ENCODE assay signal across 24 mouse cellular contexts in genomic region chr6:142578831-142579230, GRCm38 (mm10). TPM values are rescaled to one million over a fixed set of nuclear protein-coding genes. Genes with fewer than 3 reads are reported as not detected.
DNase-seq lines count a peak whose midpoint lies in the region.
"Had no signal": no experiment of that assay in that cellular context is flagged by ENCODE, and none has a peak within 500 bp of the region (broad histone marks: within the 10 kb centered on the region; RNA-seq: fewer than 3 reads in every experiment).

No protein-coding gene starts in this region.

- WGBS in midbrain, embryonic 10.5 days, result 82% methylated on average over 4 of the region's 4 CpGs

- H3K9me3 ChIP-seq in midbrain, embryonic 10.5 days (replicated peaks), result no peaks in the 10 kb centered on the region
- H3K9me3 ChIP-seq: forebrain, embryonic 10.5 days; forebrain, embryonic 13.5 days; heart, embryonic 10.5 days; heart, embryonic 13.5 days had no signal

- peaks cover 3% of the 10 kb centered on the region for H3K27me3 ChIP-seq in midbrain, embryonic 10.5 days (ENCODE audit: low read depth, poor library complexity, severe bottlenecking)

- peak; percentile 44 for DNase-seq in adrenal gland, adult 8-10 months
- DNase-seq in adrenal gland, postnatal 4 days (ENCODE audit: low spot score in 2 of 2), result no peak
- DNase-seq in thymus, postnatal 14 days, result peak; percentile 24
- DNase-seq in thymus, postnatal 25 days, result no peak
- DNase-seq in adrenal gland, postnatal 14 days, result peak; percentile 41
- no peak for DNase-seq in midbrain, embryonic 10.5 days (ENCODE audit: low spot score)
- DNase-seq: cerebellum, adult 18-20 months; cerebellum, adult 9-10 months; cerebellum, postnatal 14 days; gastrocnemius, adult 2 months; gastrocnemius, postnatal 14 days; heart, adult 18-20 months; heart, postnatal 14 days; heart, postnatal 4 days; kidney, adult 18-20 months had no signal

- H3K4me3 ChIP-seq in midbrain, embryonic 10.5 days, result no peak overlapping the region
- H3K4me3 ChIP-seq: forebrain, embryonic 10.5 days; forebrain, embryonic 13.5 days; gastrocnemius, adult 2 months; heart, embryonic 10.5 days; heart, embryonic 13.5 days had no signal

- H3K36me3 ChIP-seq in midbrain, embryonic 10.5 days, result no peaks in the 10 kb centered on the region
- H3K36me3 ChIP-seq: forebrain, embryonic 10.5 days; heart, embryonic 10.5 days; heart, embryonic 13.5 days had no signal

- no peaks in the 10 kb centered on the region for H3K4me1 ChIP-seq in midbrain, embryonic 10.5 days
- H3K4me1 ChIP-seq: forebrain, embryonic 10.5 days; forebrain, embryonic 13.5 days; heart, embryonic 10.5 days; heart, embryonic 13.5 days had no signal

- H3K27ac ChIP-seq in midbrain, embryonic 10.5 days (replicated peaks), result no peak overlapping the region
- H3K27ac ChIP-seq: forebrain, embryonic 10.5 days; forebrain, embryonic 13.5 days; gastrocnemius, adult 2 months; heart, embryonic 10.5 days; heart, embryonic 13.5 days; hindbrain, embryonic 14.5 days; hindbrain, postnatal 0 days had no signal

RNA-seq across cellular contexts. Expression of gene Kcnj8, which starts 7.4 kb away (rescaled TPM):
- total RNA-seq in adrenal gland, adult 8-10 months (2022), result 10 to 100 TPM in 2 of 4 experiments, 1 to 10 TPM in 2; 8.3 to 11.8 (median 10.1) TPM
- 10 to 100 TPM; 16.5 to 16.8 TPM for total RNA-seq in adrenal gland, postnatal 4 days (2021)
- total RNA-seq in adrenal gland, postnatal 14 days (2021), result 20.5 and 24.1 TPM in 2 replicates
- 2.2 and 5.2 TPM in 2 replicates for polyA plus RNA-seq in midbrain, embryonic 10.5 days (2016; fragmentation: Nextera tagmentation; extraction: Ambion mirVana)
- total RNA-seq: MEL had no signal
- polyA plus RNA-seq: C2C12; CD4-positive, CD25-positive, alpha-beta regulatory T cell, adult 4 months had no signal

Comparison
In these comparisons a context has a peak if more than half of its experiments do, and no peak if none do; other contexts are left out.
1. DNase-seq: peak in adrenal gland, adult 8-10 months (single experiment), thymus, postnatal 14 days (single experiment) and adrenal gland, postnatal 14 days (single experiment); none in adrenal gland, postnatal 4 days (0 of 2), thymus, postnatal 25 days (single experiment) and midbrain, embryonic 10.5 days (single experiment).